Mouse (Mus musculus) G1E (cell line): Measurements from ENCODE around the gene Pknox2.
A peak's percentile ranks its signal among the peaks of the same experiment; 100 is the strongest.

Experiments used
- CTCF ChIP-seq: IDR thresholded peaks from 2 replicates; pipeline ENCODE4 v1.5.1; 2012; ENCODE audit warnings: low read depth, low read length, inconsistent platforms, mixed read lengths
- GATA1 ChIP-seq: IDR thresholded peaks from 2 replicates; pipeline ENCODE4 v1.6.1; 2012; ENCODE audit warnings: borderline replicate concordance, low read length, inconsistent platforms, mixed read lengths
- GATA2 ChIP-seq: IDR thresholded peaks from 2 replicates; pipeline ENCODE4 v1.6.1; 2012; ENCODE audit warnings: low read depth, low read length, inconsistent platforms, borderline replicate concordance
- POLR2AphosphoS5 ChIP-seq: IDR thresholded peaks from 2 replicates; pipeline ENCODE4 v1.6.1; 2012; ENCODE audit warnings: low read depth, low read length, inconsistent platforms; ENCODE audit not compliant: insufficient replicate concordance
- TAL1 ChIP-seq: conservative IDR thresholded peaks from 2 replicates; pipeline ENCODE4 v1.6.1; 2012; ENCODE audit warnings: low read depth, low read length, inconsistent platforms, mixed read lengths

- TF ChIP-seq CTCF (0 out of 2 replicates have a peak, but pooled peaks have one; percentile 54), POLR2AphosphoS5 (no peak), TAL1 (no peak), GATA2 (no peak), GATA1 (no peak)
Measured at GRCm38 (mm10) chr9:36890552-36890951, 256.7 kb downstream of the Pknox2 start.
